Mouse (Mus musculus): ENCODE data around the gene Lnpep. TPM values are rescaled to one million over a fixed set of nuclear protein-coding genes. Genes with fewer than 3 reads are reported as not detected.

Lnpep gene
- polyA plus RNA-seq, 1 experiment from 2014 or later: 7.7 TPM

Other genes starting within 250 kb of the Lnpep start
- 74.4 and 83.9 TPM in 2 replicates for gene Lix1, start 222.4 kb downstream of the Lnpep start, polyA plus RNA-seq (2016; fragmentation: Nextera tagmentation; extraction: Ambion mirVana)
- not detected in 2 replicates for gene Vmn2r90, start 78.7 kb upstream of the Lnpep start, polyA plus RNA-seq (2016; fragmentation: Nextera tagmentation; extraction: Ambion mirVana)
- gene Spaca6, start 202.1 kb upstream of the Lnpep start, polyA plus RNA-seq (2016; fragmentation: Nextera tagmentation; extraction: Ambion mirVana): 59.1 and 61.6 TPM in 2 replicates
- 1.2 and 1.5 TPM in 2 replicates for gene Has1, start 230.2 kb upstream of the Lnpep start, polyA plus RNA-seq (2016; fragmentation: Nextera tagmentation; extraction: Ambion mirVana)